Mouse (Mus musculus) retina, embryonic 14.5 days (tissue): ENCODE results near the gene Bpifb9b.
A peak's percentile ranks its signal among the peaks of the same experiment; 100 is the strongest.
"Not testable (repeated sequence)": the region's sequence is repeated elsewhere in the genome, so short reads cannot be mapped to it uniquely, and the experiment has no call there.

Experiments used
- DNase-seq: peaks from one replicate; pipeline ENCODE4 v3.0.0-alpha.2; 2015; ENCODE audit warnings: low spot score

Bpifb9b gene

DNA sequence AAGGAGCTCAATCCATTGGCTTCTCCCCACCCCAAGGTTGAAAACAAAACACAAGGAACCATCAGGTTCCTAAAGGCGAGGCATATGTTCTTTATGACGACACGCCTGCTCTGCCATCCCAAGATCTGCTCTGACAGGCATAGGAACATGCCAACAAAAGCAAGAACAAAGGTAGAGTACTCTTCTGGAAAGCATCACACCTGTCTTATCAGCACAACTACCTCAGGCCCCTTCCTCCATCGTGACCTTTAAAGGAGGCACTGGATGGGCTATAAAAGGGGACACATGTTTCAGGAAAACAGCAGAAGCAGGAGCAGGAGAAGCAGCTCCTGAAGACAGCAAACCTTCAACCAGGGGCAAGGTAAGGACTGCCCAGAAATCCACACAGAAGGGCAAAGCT, at the start of gene Bpifb9b:
Bpifb9b (plus strand) TSS at position 301 of the 400 bp plus-strand sequence.
- not testable (repeated sequence) for DNase-seq

DNA sequence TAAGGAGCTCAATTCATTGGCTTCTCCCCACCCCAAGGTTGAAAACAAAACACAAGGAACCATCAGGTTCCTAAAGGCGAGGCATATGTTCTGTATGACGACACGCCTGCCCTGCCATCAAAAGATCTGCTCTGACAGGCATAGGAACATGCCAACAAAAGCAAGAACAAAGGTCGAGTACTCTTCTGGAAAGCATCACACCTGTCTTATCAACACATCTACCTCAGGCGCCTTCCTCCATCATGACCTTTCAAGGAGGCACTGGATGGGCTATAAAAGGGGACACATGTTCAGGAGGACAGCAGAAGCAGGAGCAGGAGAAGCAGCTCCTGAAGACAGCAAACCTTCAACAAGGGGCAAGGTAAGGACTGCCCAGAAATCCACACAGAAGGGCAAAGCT, 49.5 kb upstream of the Bpifb9b start, which contains the start of gene Bpifb9a:
Bpifb9a (plus strand) TSS at position 301 of the 400 bp plus-strand sequence.
- DNase-seq: not testable (repeated sequence)

DNA sequence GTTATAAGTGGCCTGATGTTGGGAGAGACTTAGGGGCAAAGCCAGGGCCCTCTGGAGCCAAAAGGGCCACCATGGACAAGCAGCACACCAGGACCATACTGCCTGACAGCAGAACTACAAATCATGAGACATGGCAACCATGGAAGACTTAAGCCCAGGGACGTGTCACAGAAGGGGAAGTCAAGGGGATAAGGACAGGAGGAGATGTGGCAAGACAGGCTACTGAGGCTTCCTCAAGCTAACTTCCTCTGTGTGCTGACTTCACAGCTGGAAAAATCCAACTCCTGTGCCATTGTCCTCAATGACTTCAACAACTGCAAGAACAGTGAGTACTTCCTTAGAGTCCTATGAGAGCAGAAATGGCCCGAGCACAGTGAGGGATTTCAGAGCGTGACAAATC, 42.6 kb upstream of the Bpifb9b start:
- not testable (repeated sequence) for DNase-seq

DNA sequence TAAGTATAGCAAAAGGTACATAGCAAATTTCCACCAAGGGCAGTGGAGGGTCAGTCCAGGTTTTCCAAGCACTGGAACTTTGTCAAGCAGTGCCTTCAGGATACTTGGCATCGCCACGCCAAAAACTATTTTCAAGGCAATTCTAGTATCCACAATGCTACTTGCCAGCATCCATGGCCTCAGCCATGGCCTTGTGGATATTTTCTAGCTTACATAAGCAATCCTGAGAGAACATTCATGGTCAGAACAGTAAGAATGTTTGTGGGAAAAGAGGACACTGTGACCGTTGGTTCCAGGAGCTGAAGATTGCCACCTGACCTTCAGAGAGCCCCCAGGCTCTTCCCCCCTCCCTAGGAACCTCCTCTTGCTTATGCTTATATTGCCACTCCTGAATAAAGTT, 15.2 kb upstream of the Bpifb9b start:
- DNase-seq: not testable (repeated sequence)

DNA sequence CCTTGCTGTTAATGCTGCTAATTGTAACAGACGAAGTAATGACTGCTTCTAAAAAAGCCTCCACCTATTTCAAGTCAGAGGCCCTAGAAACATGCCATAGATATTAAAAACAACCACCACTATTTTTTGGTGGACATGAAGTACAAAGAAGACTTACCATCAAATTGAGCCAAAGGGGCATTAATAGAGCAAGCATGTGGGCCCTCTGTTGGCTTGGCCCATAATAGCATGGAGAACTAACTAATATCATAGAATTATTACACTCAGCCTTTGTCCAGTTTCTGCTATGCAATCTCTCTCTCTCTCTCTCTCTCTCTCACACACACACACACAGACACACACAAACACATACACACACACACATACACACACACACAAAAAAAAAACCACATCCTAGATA, 14.2 kb upstream of the Bpifb9b start:
- DNase-seq: no peak

DNA sequence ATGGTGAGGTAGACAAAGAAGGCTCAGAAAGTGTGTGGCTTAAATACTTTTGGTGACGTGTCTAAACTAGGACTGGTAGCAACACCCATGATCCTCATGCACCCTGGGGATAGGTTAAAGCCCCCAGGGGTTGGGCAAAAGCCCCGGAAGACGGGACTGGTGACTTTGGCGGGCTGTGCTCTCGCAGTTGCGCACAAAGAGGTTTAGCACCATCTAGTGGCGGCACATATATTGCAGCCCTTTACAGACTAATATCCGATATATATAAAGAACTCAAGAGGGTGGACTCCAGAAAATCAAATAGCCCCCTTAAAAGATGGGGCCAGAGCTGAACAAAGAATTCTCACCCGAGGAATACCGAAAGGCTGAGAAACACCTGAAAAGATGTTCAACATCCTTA, 12.3 kb upstream of the Bpifb9b start:
- DNase-seq: peak; percentile 74

DNA sequence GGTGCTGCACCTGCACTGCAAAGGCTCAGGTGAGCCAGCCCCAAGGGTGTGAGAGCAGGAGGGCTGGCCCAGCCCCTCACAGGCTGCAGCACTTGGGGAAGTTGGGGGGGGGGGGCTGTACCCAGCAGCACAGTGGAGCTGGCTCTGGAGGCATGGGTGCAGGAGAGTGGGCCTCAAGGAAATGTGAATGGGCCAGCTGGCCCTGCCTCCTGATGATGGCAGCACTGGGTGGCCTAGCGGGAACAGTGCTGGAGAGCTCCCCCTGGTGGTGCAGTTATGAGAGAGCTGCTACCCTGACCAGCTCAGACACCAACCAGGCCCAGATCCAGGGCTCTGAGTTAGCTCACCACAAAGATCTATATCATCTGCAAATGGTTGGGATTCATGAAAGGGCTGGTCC, 6.5 kb upstream of the Bpifb9b start:
- DNase-seq: peak; percentile 90

DNA sequence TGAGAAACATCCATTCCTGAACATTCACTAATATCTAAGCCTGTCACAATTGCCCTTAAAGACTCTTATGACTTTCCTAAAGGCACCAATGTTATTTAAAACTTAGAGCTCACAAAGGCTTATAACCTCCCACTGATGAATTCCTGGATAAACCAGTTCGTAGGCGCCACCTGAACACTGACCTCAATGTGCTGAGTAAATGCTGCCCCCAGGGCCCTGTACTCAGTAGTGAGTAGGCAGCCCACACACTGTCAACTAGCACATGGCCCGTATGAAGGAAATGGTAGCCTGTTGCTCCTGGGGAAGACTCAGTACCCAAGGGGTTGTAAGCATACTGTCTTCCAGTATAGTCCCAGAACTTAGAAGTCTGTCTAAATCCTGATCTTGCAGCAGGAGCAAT, 5.3 kb upstream of the Bpifb9b start:
- DNase-seq: no peak

DNA sequence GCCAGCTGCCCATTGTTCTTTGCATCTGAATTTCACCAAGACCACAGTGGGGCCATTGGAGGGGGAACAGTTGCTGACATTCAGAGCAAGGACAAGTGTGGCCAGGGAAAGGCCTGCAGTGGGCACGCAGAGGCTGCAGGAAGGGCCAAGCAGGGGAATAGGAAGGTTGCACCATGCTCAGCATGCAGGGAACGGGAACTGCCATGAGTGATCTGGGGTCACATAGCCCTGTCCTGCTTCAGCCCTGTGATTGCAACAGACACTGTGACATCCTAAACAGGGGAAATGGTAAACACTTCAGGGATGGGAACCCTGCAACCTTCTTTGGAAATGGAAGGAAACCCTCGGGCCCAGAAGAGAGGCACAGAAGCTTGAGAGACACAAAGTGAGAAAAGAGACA, 2.4 kb upstream of the Bpifb9b start:
- DNase-seq: not testable (repeated sequence)

DNA sequence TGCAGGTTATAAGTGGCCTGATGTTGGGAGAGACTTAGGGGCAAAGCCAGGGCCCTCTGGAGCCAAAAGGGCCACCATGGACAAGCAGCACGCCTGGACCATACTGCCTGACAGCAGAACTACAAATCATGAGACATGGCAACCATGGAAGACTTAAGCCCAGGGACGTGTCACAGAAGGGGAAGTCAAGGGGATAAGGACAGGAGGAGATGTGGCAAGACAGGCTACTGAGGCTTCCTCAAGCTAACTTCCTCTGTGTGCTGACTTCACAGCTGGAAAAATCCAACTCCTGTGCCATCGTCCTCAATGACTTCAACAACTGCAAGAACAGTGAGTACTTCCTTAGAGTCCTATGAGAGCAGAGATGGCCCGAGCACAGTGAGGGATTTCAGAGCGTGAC, 6.7 kb downstream of the Bpifb9b start:
- not testable (repeated sequence) for DNase-seq

DNA sequence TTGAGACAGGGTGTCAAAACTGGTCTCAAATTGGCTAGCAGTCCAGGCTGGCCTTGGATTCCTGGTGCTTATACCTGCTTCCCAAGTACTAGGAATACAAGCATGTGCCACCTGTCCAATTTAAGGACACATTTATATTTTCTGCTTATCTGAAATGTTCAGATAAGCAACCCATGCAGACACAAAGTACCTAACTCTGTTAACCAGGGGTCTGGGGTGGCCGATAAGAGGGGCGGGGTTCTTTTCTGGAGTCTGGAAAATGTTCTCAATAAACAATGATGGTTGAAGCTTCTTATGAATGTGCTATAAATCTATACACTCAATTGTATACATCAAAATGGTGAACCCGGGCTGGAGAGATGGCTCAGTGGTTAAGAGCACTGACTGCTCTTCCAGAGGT, 19.8 kb downstream of the Bpifb9b start:
- no peak for DNase-seq

DNA sequence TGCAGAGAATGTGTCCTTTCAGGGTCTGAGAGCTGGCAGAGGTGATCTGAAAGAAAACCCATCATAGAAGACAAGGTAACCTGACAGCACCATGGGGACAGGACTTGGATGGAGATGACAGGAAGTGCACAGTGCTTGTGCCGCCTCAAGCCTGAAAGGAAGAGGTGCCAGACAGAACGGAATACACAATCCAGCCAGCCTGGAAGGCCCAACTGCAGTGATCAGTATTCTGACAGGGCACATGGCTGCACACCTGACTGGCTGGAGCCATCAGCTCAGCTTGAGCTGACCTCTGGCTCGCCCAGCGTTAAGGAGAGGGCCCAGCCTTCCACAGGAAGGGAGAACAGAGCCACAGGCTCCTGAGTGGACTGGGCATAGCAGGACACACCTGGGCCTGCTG, 28.5 kb downstream of the Bpifb9b start:
- DNase-seq: no peak

DNA sequence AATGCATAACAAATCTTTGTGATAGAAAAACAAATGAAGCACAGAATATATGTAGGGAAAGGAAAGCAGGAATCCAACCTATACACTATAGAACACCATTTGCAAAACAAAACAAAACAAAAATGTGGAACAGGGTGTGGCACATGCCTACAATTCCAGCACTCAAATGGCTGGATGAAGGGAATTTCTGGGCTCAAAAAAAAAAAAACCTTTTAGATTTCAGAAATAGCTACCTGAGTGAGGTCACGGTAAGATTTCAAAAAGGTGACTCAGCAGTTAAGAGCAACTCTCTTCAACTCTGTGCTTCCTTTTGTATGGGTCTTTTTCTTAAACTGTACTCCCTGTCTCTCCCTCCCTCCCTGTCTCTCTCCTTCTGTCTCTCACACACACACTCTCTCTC, 31.1 kb downstream of the Bpifb9b start:
- DNase-seq: no peak

DNA sequence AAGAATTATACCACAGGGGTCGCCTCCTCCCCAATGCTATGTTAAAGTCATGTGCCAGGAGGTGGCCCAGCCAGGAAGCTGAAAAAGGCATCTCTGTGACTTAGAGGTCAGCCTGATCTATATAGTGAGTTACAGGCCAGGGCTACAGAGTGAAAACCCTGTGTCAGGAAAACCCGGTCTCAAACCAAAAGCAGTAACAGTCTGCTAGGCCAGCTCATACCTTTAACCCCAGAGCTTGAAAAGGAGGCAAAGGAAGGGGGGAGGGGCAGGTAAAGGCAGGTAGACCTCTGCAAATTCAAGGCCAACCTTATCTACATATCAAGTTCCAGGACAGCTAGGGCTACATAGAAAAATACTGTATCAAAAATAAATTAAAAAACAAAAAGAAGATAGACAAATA, 32.3 kb downstream of the Bpifb9b start:
- DNase-seq: no peak

DNA sequence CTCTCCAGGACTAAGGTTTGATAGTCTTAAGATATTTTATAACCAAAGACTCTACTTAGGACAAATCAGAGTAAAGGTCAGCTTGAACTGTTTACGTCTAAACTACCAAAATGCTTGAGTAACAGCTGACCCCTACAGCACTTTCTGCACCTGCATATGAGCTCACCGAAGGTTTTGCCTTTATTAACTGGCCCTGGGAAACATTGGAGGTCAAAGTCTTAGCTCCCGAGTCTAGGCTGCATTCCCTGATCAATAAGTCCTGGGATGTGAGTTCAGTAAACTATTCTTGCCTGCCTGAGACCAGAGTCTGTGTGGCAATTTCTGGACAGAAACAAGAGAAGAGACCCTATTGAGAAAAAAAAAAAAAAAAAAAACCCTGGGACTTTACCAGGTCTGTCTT, 41.1 kb downstream of the Bpifb9b start:
- no peak for DNase-seq

DNA sequence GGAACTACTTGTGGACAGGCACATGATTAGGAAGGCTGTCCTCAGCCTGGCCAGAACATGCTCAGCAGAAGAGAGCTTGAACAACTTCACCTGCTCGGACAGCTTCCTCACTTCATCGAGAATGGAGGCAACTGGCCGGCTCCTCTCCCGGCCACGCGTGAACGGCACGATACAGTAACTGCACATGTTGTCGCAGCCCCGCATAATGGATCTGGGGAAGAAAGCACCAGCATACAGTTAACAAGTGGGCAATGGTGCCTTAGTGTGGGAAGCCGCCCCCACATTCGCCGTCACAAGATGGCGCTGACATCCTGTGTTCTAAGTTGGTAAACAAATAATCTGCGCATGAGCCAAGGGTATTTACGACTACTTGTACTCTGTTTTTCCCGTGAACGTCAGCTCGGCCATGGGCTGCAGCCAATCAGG, 47.0 kb downstream of the Bpifb9b start:
- DNase-seq: not testable (repeated sequence)

DNA sequence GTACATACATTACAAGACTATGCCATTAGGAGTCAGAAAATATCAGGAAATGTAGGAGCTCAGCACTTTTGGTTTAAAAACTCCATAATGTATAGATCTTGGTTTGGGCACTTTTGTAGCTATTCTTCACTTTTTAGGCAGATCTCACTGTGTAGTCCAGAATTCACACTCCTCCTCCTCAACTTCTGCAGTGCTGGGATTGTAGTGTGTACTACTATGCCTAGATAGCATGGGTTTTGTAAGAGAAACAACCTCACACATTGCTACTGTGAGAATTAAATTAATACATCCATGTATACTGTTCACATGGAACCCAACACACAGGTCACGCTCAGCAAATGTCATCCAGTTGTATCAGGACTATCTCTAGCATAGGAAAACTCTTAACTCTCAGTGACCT, 60.5 kb downstream of the Bpifb9b start:
- DNase-seq: no peak
